Mouse (Mus musculus) adrenal gland, postnatal 4 days (tissue): Measurements from ENCODE around the gene Gm49776. TPM values are rescaled to one million over a fixed set of nuclear protein-coding genes. Genes with fewer than 3 reads are reported as not detected.
A peak's percentile ranks its signal among the peaks of the same experiment; 100 is the strongest.
"Not testable (repeated sequence)": the region's sequence is repeated elsewhere in the genome, so short reads cannot be mapped to it uniquely, and the experiment has no call there.

Experiments
- DNase-seq, 2 experiments: peaks; one replicate each; pipeline ENCODE4 v3.0.0; 2021 to 2022; ENCODE audit warnings: low spot score in 2 of 2, mixed read lengths in 2 of 2
- microRNA-seq: library from miRNA; unstranded; fragments of <30 nt; microRNA quantifications from one replicate; pipeline ENCODE4 v1.2.0, GENCODE M21; 2021
- total RNA-seq, 2 experiments: library from RNA; stranded (reverse); gene quantifications; 2 replicates each; pipeline ENCODE4 v1.2.3; 2021

Gene Gm49776
- total RNA-seq, 2 experiments from 2014 or later = not detected

DNA sequence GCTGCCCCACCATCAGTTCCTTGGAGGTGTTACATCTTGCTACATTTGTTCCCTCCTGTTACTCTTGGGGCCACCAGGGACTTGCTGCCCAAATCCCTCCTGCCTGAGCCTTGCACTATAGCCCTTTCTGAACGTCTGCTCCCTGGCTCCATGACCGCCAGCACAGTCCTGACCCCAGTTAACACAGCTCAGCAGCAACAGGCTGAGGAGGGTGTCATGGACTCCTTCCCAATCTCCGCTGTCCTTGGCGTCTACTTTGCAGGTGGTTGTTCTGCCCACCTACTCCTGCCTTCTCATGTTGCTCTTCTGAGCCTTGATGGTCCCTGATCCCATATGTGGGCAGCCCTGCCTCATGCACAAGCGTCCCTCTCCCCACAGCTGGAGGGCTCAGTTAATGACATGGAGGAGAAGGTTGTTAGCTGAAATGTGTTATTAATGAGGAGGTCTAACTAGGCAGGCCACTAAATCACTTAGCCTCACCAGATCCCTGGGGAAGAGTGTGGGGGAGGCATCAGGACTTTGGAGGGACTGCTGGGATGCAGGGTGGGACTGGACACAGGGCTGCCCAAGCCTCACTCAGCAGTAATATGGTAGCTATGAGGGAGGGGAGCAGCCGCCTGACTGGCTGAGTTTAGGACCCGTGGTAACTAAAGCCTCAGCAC lies 54.6 kb downstream of the Gm49776 start:
- DNase-seq = no peak

DNA sequence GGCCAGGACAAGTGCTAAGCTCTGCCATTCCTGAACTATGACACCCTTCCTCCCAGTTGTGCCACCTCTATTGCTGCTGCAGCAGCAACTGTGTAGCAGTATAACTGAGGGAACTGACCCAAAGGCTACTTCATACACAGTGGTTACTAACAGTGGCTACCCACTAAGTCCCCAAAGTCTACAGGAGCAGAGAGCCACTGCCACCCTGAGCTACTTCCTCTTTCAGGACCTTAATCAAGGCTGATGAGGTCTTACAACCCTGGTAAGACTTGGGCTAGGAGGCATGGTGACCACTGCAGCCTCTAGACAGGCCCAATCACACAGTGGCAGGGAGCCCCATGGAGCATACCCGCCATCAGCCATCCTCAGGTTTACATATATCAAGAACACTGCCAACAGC lies 56.1 kb downstream of the Gm49776 start:
- DNase-seq = no peak

DNA sequence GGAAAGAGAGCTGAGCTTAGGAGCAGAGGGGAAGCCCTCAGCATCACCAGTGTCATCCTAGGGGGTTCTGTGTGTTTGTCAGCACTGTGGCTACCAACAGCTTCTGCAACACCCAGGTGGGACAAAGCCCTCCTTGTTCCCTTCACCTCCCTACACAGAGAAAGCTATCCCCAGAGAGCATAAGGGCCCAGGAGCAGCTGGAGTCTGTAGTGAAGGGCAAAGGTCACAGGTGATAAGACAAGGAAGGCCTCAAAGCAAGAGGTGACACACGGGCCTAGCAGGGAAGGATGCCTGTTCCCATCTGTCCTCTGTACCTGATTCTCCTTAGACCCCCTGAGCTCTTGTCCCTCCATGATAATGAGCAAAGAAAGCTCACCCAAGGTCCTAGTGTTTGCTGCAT lies 56.5 kb downstream of the Gm49776 start:
- no peak for DNase-seq

DNA sequence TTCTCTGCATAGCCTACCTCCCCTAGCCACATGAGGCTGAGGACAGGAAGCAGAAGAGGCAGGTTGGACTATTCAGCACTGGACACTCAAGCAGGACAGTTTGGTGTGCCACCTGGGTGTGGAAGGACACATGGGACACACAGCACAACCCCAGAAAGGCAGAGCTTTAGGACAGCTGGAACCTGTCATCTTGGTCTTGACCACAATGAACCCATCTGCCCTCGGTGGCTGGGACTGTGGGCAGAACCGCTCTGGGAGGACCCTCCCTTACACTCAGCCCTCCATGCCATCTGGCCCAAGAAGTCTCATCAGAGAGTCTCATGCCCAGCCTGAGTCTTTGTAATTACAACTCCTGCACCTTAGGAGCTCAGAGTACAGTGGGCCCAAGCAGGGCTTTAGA lies 58.1 kb downstream of the Gm49776 start:
- no peak for DNase-seq

DNA sequence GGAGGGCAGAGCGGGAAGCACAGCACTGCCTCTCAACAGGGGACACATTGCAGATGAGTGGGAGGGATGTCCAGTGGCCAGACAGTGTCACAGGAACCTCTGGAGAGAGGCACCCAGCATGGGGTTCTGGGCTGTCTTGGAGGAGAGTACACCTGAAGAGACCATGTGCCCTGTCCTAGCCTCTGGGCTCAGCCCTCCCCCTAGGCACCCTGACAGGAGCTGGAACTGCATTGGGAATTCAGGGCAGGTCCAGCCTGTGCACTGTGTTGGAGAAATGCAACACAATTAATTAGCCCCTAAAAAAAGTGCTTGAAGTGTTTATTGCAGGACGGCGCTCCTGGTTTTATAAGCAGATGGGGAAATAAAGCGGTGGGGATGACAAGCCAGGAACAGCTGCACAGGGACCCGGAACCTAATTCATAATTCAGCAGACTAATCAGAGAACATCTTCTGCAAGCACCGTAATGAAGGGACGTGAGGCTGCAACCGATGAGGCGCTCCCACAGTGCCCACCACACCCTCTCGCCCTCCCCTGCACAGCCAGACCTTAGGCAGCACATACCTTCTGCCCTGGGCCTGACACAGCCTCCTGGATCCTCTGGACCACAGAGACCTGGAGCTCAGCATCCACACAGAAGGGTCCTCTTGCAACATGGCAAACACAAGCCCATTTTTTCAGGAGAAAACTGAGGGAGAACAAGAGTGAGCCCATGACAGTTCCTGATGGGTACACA lies 59.6 kb downstream of the Gm49776 start:
- no peak for DNase-seq

DNA sequence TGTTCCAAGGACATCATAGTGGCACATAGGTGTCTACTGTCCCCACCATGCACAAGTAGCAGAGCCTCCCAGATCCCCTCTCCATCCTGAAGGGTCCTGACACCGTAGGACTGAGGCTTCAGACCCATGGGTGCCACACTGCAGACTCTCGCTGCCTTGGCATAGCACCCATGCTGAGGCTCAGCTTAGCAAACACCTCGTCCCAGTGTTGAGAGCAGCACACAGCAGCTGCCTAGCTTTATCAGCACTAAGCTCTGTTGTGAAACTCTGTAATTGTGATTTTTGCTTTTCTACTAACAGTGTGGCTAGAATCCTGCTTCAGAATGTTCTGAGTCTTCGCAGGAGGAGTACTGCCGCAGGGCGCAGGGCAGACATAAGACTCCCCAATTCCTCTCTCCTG lies 60.2 kb downstream of the Gm49776 start:
- DNase-seq = no peak

DNA sequence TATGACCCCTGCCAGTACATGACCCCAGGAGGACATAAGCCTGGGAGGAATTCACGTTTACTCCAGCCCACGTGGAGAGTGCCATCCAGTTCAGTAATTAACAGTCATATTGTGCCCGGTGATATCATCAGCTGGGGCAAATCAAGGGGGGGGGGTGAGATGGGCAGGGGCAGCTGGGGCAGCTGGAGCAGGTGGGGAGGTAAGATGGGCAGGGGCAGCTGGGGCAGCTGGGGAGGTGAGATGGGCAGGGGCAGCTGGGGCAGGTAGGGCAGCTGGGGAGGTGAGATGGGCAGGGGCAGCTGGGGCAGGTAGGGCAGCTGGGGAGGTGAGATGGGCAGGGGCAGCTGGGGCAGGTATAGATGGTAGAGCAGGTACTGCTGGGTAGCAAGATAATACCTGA lies 62.6 kb downstream of the Gm49776 start:
- DNase-seq = not testable (repeated sequence)

Small RNAs within 50 kb of the gene (microRNA-seq; reads per million reads assigned to microRNA genes)
- gene Gm24572 = 1.6 reads per million
- gene Mir1306 = 259 reads per million, percentile 58 among the genes with 10 or more reads in this experiment

Other genes starting within 250 kb of the Gm49776 start
- 10 to 100 TPM; 52.6 to 57.4 TPM for gene Dgcr6, start 205.5 kb downstream of the Gm49776 start, total RNA-seq
- 10 to 100 TPM; 13.8 to 19.0 TPM for gene Prodh, start 168.1 kb downstream of the Gm49776 start, total RNA-seq
- gene Rtn4r, start 130.7 kb downstream of the Gm49776 start, total RNA-seq = under 1 TPM; 0.98 to 0.99 TPM
- not detected for gene Ccdc188, start 40.4 kb downstream of the Gm49776 start, total RNA-seq
- 10 to 100 TPM; 26.7 to 27.0 TPM for gene Zdhhc8, start 23.2 kb downstream of the Gm49776 start, total RNA-seq
- 10 to 100 TPM; 55.7 to 58.8 TPM for gene Trmt2a, start 9.6 kb downstream of the Gm49776 start, total RNA-seq
- 100 to 1,000 TPM; 167 to 187 TPM for gene Ranbp1, start 9.6 kb downstream of the Gm49776 start, total RNA-seq
- 10 to 100 TPM; 49.7 to 58.4 TPM for gene Dgcr8, start 30.9 kb upstream of the Gm49776 start, total RNA-seq
- gene Tango2, start 89.8 kb upstream of the Gm49776 start, total RNA-seq = 10 to 100 TPM; 42.3 to 45.5 TPM
- 10 to 100 TPM; 56.9 to 59.4 TPM for gene Arvcf, start 89.9 kb upstream of the Gm49776 start, total RNA-seq
- 10 to 100 TPM; 60.2 to 67.6 TPM for gene Txnrd2, start 168.1 kb upstream of the Gm49776 start, total RNA-seq
- gene Comt, start 168.5 kb upstream of the Gm49776 start, total RNA-seq = 100 to 1,000 TPM in 1 of 2 experiments, 10 to 100 TPM in 1; 99.0 to 129 TPM
- 1 to 10 TPM; 5.6 to 9.2 TPM for gene Gnb1l, start 240.4 kb upstream of the Gm49776 start, total RNA-seq
- 10 to 100 TPM in 1 of 2 experiments, 1 to 10 TPM in 1; 9.5 to 11.0 TPM for gene Rtl10, start 240.6 kb upstream of the Gm49776 start, total RNA-seq